19 mouse cellular contexts compared by ENCODE assay signal in the genomic region with DNA sequence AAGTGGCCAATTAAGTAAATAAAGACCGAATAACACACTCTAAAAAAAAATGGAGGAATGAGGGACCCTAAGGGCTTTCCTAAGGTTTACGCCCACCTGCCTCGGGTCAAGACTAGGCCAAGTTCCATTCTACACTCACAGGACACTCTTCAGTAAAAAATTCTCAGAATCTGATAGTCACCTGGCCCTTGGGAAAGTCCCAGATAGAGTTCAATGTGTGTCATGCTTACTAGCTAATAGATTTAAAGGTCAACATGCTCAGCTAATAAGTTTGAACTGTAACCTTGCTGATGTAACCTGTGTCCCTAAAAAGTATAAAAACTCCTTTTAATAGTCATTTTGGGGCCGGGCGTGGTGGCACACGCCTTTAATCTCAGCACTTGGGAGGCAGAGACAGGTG. TPM values are rescaled to one million over a fixed set of nuclear protein-coding genes. Genes with fewer than 3 reads are reported as not detected.
DNase-seq lines count a peak whose midpoint lies in the region; ATAC-seq and TF ChIP-seq lines count a peak whose summit lies in the region.
"Had no signal": no experiment of that assay in that cellular context is flagged by ENCODE, and none has a peak within 500 bp of the region (broad histone marks: within the 10 kb centered on the region; RNA-seq: fewer than 3 reads in every experiment).

No protein-coding gene starts in this region.

- no peaks in the 10 kb centered on the region for H3K4me1 ChIP-seq in kidney, embryonic 15.5 days
- no peaks in the 10 kb centered on the region for H3K4me1 ChIP-seq in lung, postnatal 0 days (ENCODE audit: insufficient read depth, low read depth, low read length)
- H3K4me1 ChIP-seq: embryonic facial prominence, embryonic 10.5 days; embryonic facial prominence, embryonic 12.5 days; forebrain, embryonic 13.5 days; forebrain, embryonic 15.5 days had no signal

- no peak overlapping the region for H3K9ac ChIP-seq in kidney, embryonic 15.5 days
- H3K9ac ChIP-seq in lung, postnatal 0 days (replicated peaks; ENCODE audit: low read depth): no peak overlapping the region
- H3K9ac ChIP-seq: embryonic facial prominence, embryonic 12.5 days; forebrain, embryonic 13.5 days; forebrain, embryonic 15.5 days; forebrain, postnatal 0 days had no signal

- H3K36me3 ChIP-seq in kidney, embryonic 15.5 days: no peaks in the 10 kb centered on the region
- no peaks in the 10 kb centered on the region for H3K36me3 ChIP-seq in lung, postnatal 0 days (ENCODE audit: insufficient read depth, low read length)
- H3K36me3 ChIP-seq: embryonic facial prominence, embryonic 10.5 days; embryonic facial prominence, embryonic 12.5 days; forebrain, embryonic 15.5 days had no signal

- no peak overlapping the region for H3K4me3 ChIP-seq in kidney, embryonic 15.5 days (replicated peaks)
- H3K4me3 ChIP-seq in lung, postnatal 0 days (ENCODE audit: low read depth, low read length): no peak overlapping the region
- H3K4me3 ChIP-seq: embryonic facial prominence, embryonic 10.5 days; embryonic facial prominence, embryonic 12.5 days; forebrain, embryonic 13.5 days; forebrain, embryonic 15.5 days had no signal

- peaks cover 6% of the 10 kb centered on the region; the same call in 1 of the 2 replicates for H3K27me3 ChIP-seq in kidney, embryonic 15.5 days
- no peaks in the 10 kb centered on the region for H3K27me3 ChIP-seq in lung, postnatal 0 days (replicated peaks; ENCODE audit: insufficient read depth, low read length)
- H3K27me3 ChIP-seq: embryonic facial prominence, embryonic 12.5 days; forebrain, embryonic 13.5 days; forebrain, embryonic 15.5 days had no signal

- peak; percentile 5 for DNase-seq in kidney, adult 9 months
- DNase-seq in lung, postnatal 0 days (ENCODE audit: low spot score): no peak
- no peak for DNase-seq in right cerebral cortex, postnatal 10 days (ENCODE audit: low spot score in 2 of 2)
- DNase-seq: adrenal gland, adult 8-10 months; adrenal gland, postnatal 14 days; adrenal gland, postnatal 36 days; cerebellum, adult 11-12 months; cerebellum, adult 2 months; cerebellum, adult 9-10 months; cerebellum, postnatal 10 days; cerebellum, postnatal 25 days; forebrain, postnatal 0 days had no signal

- no peaks in the 10 kb centered on the region for H3K9me3 ChIP-seq in kidney, embryonic 15.5 days (replicated peaks)
- H3K9me3 ChIP-seq in lung, postnatal 0 days (ENCODE audit: low read length): no peaks in the 10 kb centered on the region
- H3K9me3 ChIP-seq: embryonic facial prominence, embryonic 10.5 days; embryonic facial prominence, embryonic 12.5 days; forebrain, embryonic 13.5 days; forebrain, embryonic 15.5 days had no signal

- no peak overlapping the region for H3K27ac ChIP-seq in kidney, embryonic 15.5 days
- no peak overlapping the region for H3K27ac ChIP-seq in lung, postnatal 0 days (ENCODE audit: low read length)
- H3K27ac ChIP-seq: embryonic facial prominence, embryonic 10.5 days; embryonic facial prominence, embryonic 12.5 days; forebrain, embryonic 13.5 days; forebrain, embryonic 15.5 days had no signal

- no peak for ATAC-seq in kidney, embryonic 15.5 days (replicated peaks; ENCODE audit: low FRiP score)
- peak; percentile 80 for ATAC-seq in CD4-positive, CD25-positive, alpha-beta regulatory T cell, adult 4 months
- peak; percentile 77 for ATAC-seq in inflammation-experienced regulatory T-cells, adult 6 months
- no peak for ATAC-seq in lung, postnatal 0 days
- ATAC-seq: forebrain, embryonic 13.5 days; forebrain, embryonic 15.5 days; forebrain, postnatal 0 days had no signal

- TF ChIP-seq EP300 in lung, postnatal 0 days (IDR thresholded peaks at IDR 0.05): no peak

- no peak for TF ChIP-seq CTCF in lung, postnatal 0 days (IDR thresholded peaks at IDR 0.05)

- H3K4me2 ChIP-seq in kidney, embryonic 15.5 days: no peak overlapping the region
- no peak overlapping the region for H3K4me2 ChIP-seq in lung, postnatal 0 days (replicated peaks; ENCODE audit: low read depth, low read length)
- H3K4me2 ChIP-seq: embryonic facial prominence, embryonic 12.5 days; forebrain, embryonic 13.5 days; forebrain, embryonic 15.5 days had no signal

- 86% methylated on average over 6 of the region's 6 CpGs for WGBS in kidney, embryonic 15.5 days
- 80% methylated on average over 6 of the region's 6 CpGs for WGBS in lung, postnatal 0 days

RNA-seq across cellular contexts. Expression of a gene that starts 10.9 kb away (rescaled TPM):
- polyA plus RNA-seq in kidney, embryonic 15.5 days (2015; fragmentation: Nextera tagmentation; extraction: Ambion mirVana): 21.2 and 24.6 TPM in 2 replicates
- 10 to 100 TPM; 44.9 to 53.6 TPM for polyA plus RNA-seq in CD4-positive, CD25-positive, alpha-beta regulatory T cell, adult 4 months (2017; shearing (Covaris generic))
- polyA plus RNA-seq in inflammation-experienced regulatory T-cells, adult 6 months (2017; shearing (Covaris generic)): 10 to 100 TPM; 41.2 to 56.5 (median 43.7) TPM
- polyA plus RNA-seq in lung, postnatal 0 days (2015; fragmentation: Nextera tagmentation; extraction: Ambion mirVana): 11.7 and 12.6 TPM in 2 replicates

Comparison
In these comparisons a context has a peak if more than half of its experiments do, and no peak if none do; other contexts are left out.
1. ATAC-seq: peak in CD4-positive, CD25-positive, alpha-beta regulatory T cell, adult 4 months (single experiment) and inflammation-experienced regulatory T-cells, adult 6 months (single experiment); none in kidney, embryonic 15.5 days (single experiment) and lung, postnatal 0 days (single experiment).